Mouse (Mus musculus): ENCODE data around the gene Fam84b. TPM values are rescaled to one million over a fixed set of nuclear protein-coding genes. Genes with fewer than 3 reads are reported as not detected.

Gene Fam84b
- polyA plus RNA-seq, 1 experiment: 0.02 TPM

DNA sequence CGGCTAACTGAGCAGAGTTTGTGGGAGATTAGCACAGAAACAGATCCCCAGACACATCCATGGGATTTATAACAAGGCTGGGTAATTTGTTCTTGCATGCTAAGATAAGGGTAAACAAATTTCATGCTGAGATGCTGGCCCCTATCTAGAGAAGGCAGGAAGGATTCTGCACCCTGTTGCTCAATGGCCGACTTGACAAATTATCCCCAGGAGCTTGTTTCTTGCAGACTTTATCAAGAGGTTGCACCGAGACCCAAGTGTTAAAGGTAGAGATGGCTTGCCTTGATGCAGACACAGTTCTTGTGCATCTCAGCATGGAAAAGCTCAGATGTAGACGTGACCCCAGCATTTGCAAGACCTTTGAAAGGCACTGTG, 13.3 kb downstream of the Fam84b start:
- Histone ChIP-seq H3K4me2 (ENCODE audit: low read depth) (no peak overlapping the region), H3K79me2 (ENCODE audit: control insufficient read depth, insufficient read depth) (no peaks in the 10 kb centered on the region), H3K4me3 (no peak overlapping the region), H3K27me3 (ENCODE audit: control insufficient read depth, insufficient read depth, insufficient read length) (no peaks in the 10 kb centered on the region), H3ac (ENCODE audit: control insufficient read depth, insufficient read length) (no peak overlapping the region), H3K36me3 (ENCODE audit: control insufficient read depth, insufficient read depth) (no peaks in the 10 kb centered on the region)
- no peak for TF ChIP-seq E2F4 (IDR thresholded peaks at IDR 0.05; ENCODE audit: insufficient read depth)
- TF ChIP-seq CEBPB (IDR thresholded peaks at IDR 0.05; ENCODE audit: insufficient read depth, poor library complexity, severe bottlenecking): no peak
- TF ChIP-seq POLR2A (IDR thresholded peaks at IDR 0.05; ENCODE audit: insufficient read length, low read depth): no peak
- TF ChIP-seq POLR2AphosphoS2 (IDR thresholded peaks at IDR 0.05; ENCODE audit: insufficient read length, low read depth): no peak
- no peak for TF ChIP-seq REST (IDR thresholded peaks at IDR 0.05; ENCODE audit: insufficient read depth, insufficient read length)
- no peak for TF ChIP-seq SRF (IDR thresholded peaks at IDR 0.05; ENCODE audit: control insufficient read depth, insufficient read length, low read depth)
- no peak for TF ChIP-seq MYOD1 (IDR thresholded peaks at IDR 0.05; ENCODE audit: control insufficient read depth in 1 of 3, insufficient read length in 2 of 3, low read depth in 2 of 3)
- no peak for TF ChIP-seq MYOG (IDR thresholded peaks at IDR 0.05; ENCODE audit: control insufficient read depth in 1 of 3, insufficient read depth in 1 of 3, insufficient read length in 2 of 3, low read depth in 2 of 3)
- no peak for TF ChIP-seq TCF12 (IDR thresholded peaks at IDR 0.05; ENCODE audit: insufficient read depth, poor library complexity, severe bottlenecking)
- TF ChIP-seq TCF3 (IDR thresholded peaks at IDR 0.05; ENCODE audit: insufficient read length, low read depth): no peak
- no peak for TF ChIP-seq MAX (IDR thresholded peaks at IDR 0.05; ENCODE audit: low read depth)
- no peak for TF ChIP-seq USF1 (IDR thresholded peaks at IDR 0.05; ENCODE audit: low read depth)

DNA sequence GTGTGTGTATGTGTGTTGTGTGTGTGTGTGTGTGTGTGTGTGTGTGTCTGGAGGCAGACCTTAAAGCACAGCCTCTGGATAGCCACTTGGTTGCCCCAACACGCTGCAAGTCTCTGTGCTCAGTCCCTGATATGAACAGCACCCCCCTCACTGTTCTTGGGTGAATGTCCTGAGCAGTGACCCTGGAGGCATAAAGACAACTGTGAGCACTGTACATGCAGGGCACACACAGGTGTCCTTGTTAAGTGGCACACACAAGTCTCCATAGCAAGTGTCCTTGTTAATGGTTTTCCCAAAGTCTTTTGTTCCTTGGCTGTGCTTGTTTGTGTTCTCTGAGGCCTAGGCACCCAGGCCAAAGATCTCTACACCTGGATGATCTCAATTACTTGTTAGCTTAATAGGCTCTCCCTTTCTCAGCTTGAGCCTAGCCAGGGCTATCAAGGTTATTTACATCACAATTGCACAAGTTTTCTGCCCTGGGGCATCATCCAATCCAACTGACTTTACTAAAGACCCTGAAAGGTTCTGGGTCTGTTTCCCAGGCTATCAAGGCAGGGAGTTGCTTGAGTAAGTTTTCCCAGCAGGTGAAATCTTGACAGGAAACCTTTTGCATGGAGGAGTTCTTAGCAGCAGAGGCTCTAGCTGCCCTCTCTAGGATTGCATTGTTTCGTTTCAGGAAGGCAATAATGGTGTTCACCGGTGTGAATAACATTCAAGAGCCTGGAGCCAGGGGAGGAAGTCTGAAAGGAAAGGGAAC, 13.9 kb downstream of the Fam84b start:
- no peaks in the 10 kb centered on the region for H3K36me3 ChIP-seq (ENCODE audit: control insufficient read depth, insufficient read depth)
- no peaks in the 10 kb centered on the region for H3K27me3 ChIP-seq (ENCODE audit: control insufficient read depth, insufficient read depth, insufficient read length)
- H3K4me3 ChIP-seq: no peak overlapping the region
- no peak overlapping the region for H3ac ChIP-seq (ENCODE audit: control insufficient read depth, insufficient read length)
- H3K4me2 ChIP-seq (ENCODE audit: low read depth): no peak overlapping the region
- TF ChIP-seq CEBPB (IDR thresholded peaks at IDR 0.05; ENCODE audit: insufficient read depth, poor library complexity, severe bottlenecking): no peak
- TF ChIP-seq TCF3 (IDR thresholded peaks at IDR 0.05; ENCODE audit: insufficient read length, low read depth): no peak
- TF ChIP-seq SRF (IDR thresholded peaks at IDR 0.05; ENCODE audit: control insufficient read depth, insufficient read length, low read depth): no peak
- TF ChIP-seq POLR2AphosphoS2 (IDR thresholded peaks at IDR 0.05; ENCODE audit: insufficient read length, low read depth): no peak
- no peak for TF ChIP-seq USF1 (IDR thresholded peaks at IDR 0.05; ENCODE audit: low read depth)
- TF ChIP-seq MAX (IDR thresholded peaks at IDR 0.05; ENCODE audit: low read depth): no peak
- TF ChIP-seq MYOD1 (IDR thresholded peaks at IDR 0.05; ENCODE audit: control insufficient read depth in 1 of 3, insufficient read length in 2 of 3, low read depth in 2 of 3): no peak
- TF ChIP-seq TCF12 (IDR thresholded peaks at IDR 0.05; ENCODE audit: insufficient read depth, poor library complexity, severe bottlenecking): no peak
- TF ChIP-seq MYOG (IDR thresholded peaks at IDR 0.05; ENCODE audit: control insufficient read depth in 1 of 3, insufficient read depth in 1 of 3, insufficient read length in 2 of 3, low read depth in 2 of 3): no peak
- no peak for TF ChIP-seq POLR2A (IDR thresholded peaks at IDR 0.05; ENCODE audit: insufficient read length, low read depth)
- no peak for TF ChIP-seq REST (IDR thresholded peaks at IDR 0.05; ENCODE audit: insufficient read depth, insufficient read length)
- TF ChIP-seq E2F4 (IDR thresholded peaks at IDR 0.05; ENCODE audit: insufficient read depth): no peak
- no peaks in the 10 kb centered on the region for H3K79me2 ChIP-seq (ENCODE audit: control insufficient read depth, insufficient read depth)

DNA sequence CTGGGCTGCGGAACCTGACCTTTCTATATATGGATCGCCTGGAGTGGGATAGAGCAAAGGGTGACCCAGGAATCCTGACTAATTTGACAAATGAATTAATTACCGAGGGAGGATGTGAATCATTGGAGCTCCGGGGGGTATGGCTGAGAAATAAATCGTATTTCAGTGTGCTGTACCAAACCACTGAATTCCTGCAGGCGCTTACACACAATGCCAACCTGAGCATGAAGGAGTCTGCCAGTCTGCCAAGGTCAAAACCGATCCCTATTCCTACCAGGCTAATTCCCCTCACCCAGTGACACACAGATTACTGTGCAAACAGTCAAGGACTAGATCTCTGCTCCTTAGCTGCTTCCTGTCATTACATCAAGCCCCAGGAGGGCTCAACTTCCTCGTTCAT, 15.4 kb downstream of the Fam84b start:
- Histone ChIP-seq H3K4me2 (ENCODE audit: low read depth) (no peak overlapping the region), H3K4me3 (no peak overlapping the region), H3K36me3 (ENCODE audit: control insufficient read depth, insufficient read depth) (no peaks in the 10 kb centered on the region), H3K27me3 (ENCODE audit: control insufficient read depth, insufficient read depth, insufficient read length) (no peaks in the 10 kb centered on the region), H3ac (ENCODE audit: control insufficient read depth, insufficient read length) (no peak overlapping the region), H3K79me2 (ENCODE audit: control insufficient read depth, insufficient read depth) (no peaks in the 10 kb centered on the region)
- TF ChIP-seq POLR2AphosphoS2 (IDR thresholded peaks at IDR 0.05; ENCODE audit: insufficient read length, low read depth): no peak
- TF ChIP-seq MYOD1 (IDR thresholded peaks at IDR 0.05; ENCODE audit: control insufficient read depth in 1 of 3, insufficient read length in 2 of 3, low read depth in 2 of 3): no peak
- TF ChIP-seq POLR2A (IDR thresholded peaks at IDR 0.05; ENCODE audit: insufficient read length, low read depth): no peak
- TF ChIP-seq REST (IDR thresholded peaks at IDR 0.05; ENCODE audit: insufficient read depth, insufficient read length): no peak
- TF ChIP-seq MAX (IDR thresholded peaks at IDR 0.05; ENCODE audit: low read depth): no peak
- TF ChIP-seq MYOG (IDR thresholded peaks at IDR 0.05; ENCODE audit: control insufficient read depth in 1 of 3, insufficient read depth in 1 of 3, insufficient read length in 2 of 3, low read depth in 2 of 3): no peak
- no peak for TF ChIP-seq TCF3 (IDR thresholded peaks at IDR 0.05; ENCODE audit: insufficient read length, low read depth)
- TF ChIP-seq E2F4 (IDR thresholded peaks at IDR 0.05; ENCODE audit: insufficient read depth): no peak
- TF ChIP-seq CEBPB (IDR thresholded peaks at IDR 0.05; ENCODE audit: insufficient read depth, poor library complexity, severe bottlenecking): no peak
- TF ChIP-seq TCF12 (IDR thresholded peaks at IDR 0.05; ENCODE audit: insufficient read depth, poor library complexity, severe bottlenecking): no peak
- TF ChIP-seq SRF (IDR thresholded peaks at IDR 0.05; ENCODE audit: control insufficient read depth, insufficient read length, low read depth): no peak
- TF ChIP-seq USF1 (IDR thresholded peaks at IDR 0.05; ENCODE audit: low read depth): no peak

DNA sequence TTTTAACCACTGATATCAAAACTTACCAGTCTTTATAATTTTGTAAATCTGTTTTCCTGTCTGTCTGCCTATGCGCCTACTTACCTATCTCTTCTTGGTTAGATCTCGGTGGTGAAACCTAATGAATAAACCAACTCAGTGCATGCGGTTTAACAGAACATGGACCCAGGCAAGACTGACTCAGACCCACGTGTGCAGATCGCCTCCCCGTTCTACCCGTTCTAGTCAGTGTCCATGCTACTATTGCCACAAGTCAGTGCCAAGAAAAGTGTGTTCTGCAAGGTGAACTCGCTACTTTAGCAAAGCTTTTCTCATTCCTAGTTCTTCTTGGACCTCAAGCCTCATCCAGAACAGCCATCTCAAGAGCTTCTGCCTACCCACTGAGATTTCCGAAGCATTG, 15.9 kb downstream of the Fam84b start:
- H3K36me3 ChIP-seq (ENCODE audit: control insufficient read depth, insufficient read depth): no peaks in the 10 kb centered on the region
- no peak for TF ChIP-seq REST (IDR thresholded peaks at IDR 0.05; ENCODE audit: insufficient read depth, insufficient read length)
- TF ChIP-seq E2F4 (IDR thresholded peaks at IDR 0.05; ENCODE audit: insufficient read depth): no peak
- TF ChIP-seq MYOD1 (IDR thresholded peaks at IDR 0.05; ENCODE audit: control insufficient read depth in 1 of 3, insufficient read length in 2 of 3, low read depth in 2 of 3): no peak
- TF ChIP-seq POLR2A (IDR thresholded peaks at IDR 0.05; ENCODE audit: insufficient read length, low read depth): no peak
- no peak overlapping the region for H3K4me2 ChIP-seq (ENCODE audit: low read depth)
- H3K4me3 ChIP-seq: no peak overlapping the region
- no peak overlapping the region for H3ac ChIP-seq (ENCODE audit: control insufficient read depth, insufficient read length)
- no peaks in the 10 kb centered on the region for H3K27me3 ChIP-seq (ENCODE audit: control insufficient read depth, insufficient read depth, insufficient read length)
- H3K79me2 ChIP-seq (ENCODE audit: control insufficient read depth, insufficient read depth): no peaks in the 10 kb centered on the region

Measured in myocyte (in vitro differentiated cells).